Mouse (Mus musculus) C2C12 (cell line): ENCODE results near the gene Col23a1. TPM values are rescaled to one million over a fixed set of nuclear protein-coding genes. Genes with fewer than 3 reads are reported as not detected.

Experiments used
- H3K27me3 ChIP-seq: one replicate; pipeline ENCODE4 v1.6.1; 2011; ENCODE audit not compliant: control insufficient read depth, insufficient read depth, insufficient read length
- H3K36me3 ChIP-seq: one replicate; pipeline ENCODE4 v1.6.1; 2011; ENCODE audit not compliant: control insufficient read depth, insufficient read depth
- H3K4me3 ChIP-seq: one replicate; pipeline ENCODE4 v1.5.1; 2011; ENCODE audit warnings: mild to moderate bottlenecking, control low read depth; ENCODE audit not compliant: poor library complexity, insufficient read depth, severe bottlenecking
- H3K79me2 ChIP-seq: one replicate; pipeline ENCODE4 v1.6.1; 2011; ENCODE audit not compliant: control insufficient read depth, insufficient read depth
- H3K79me3 ChIP-seq: one replicate; pipeline ENCODE4 v1.6.1; 2011; ENCODE audit warnings: low read depth, control low read depth
- H3ac ChIP-seq: one replicate; pipeline ENCODE3; 2011; ENCODE audit warnings: low read depth; ENCODE audit not compliant: control insufficient read depth, insufficient read length
- CEBPB ChIP-seq: IDR thresholded peaks from one replicate; pipeline ENCODE4 v1.6.1; 2011; ENCODE audit warnings: low read depth, mild to moderate bottlenecking, control low read depth, moderate library complexity
- CTCF ChIP-seq: IDR thresholded peaks from one replicate; pipeline ENCODE4 v1.5.1; 2011; ENCODE audit not compliant: control insufficient read depth, insufficient read depth, insufficient read length
- FOSL1 ChIP-seq: IDR thresholded peaks from one replicate; pipeline ENCODE4 v1.8.0; 2011; ENCODE audit warnings: mild to moderate bottlenecking, low read length; ENCODE audit not compliant: poor library complexity, insufficient read depth, severe bottlenecking
- MAX ChIP-seq: IDR thresholded peaks from one replicate; pipeline ENCODE4 v1.6.1; 2011; ENCODE audit warnings: mild to moderate bottlenecking, control low read depth
- MYOD1 ChIP-seq: IDR thresholded peaks from one replicate; pipeline ENCODE4 v1.6.1; 2011; ENCODE audit warnings: low read depth; ENCODE audit not compliant: control insufficient read depth, insufficient read length
- MYOG ChIP-seq: IDR thresholded peaks from one replicate; pipeline ENCODE4 v1.6.1; 2011; ENCODE audit not compliant: control insufficient read depth, insufficient read length; ENCODE audit errors: extremely low read depth
- USF1 ChIP-seq: IDR thresholded peaks from one replicate; pipeline ENCODE4 v1.6.1; 2011; ENCODE audit warnings: low read depth, mild to moderate bottlenecking, control low read depth, moderate library complexity
- polyA plus RNA-seq: library from polyadenylated mRNA; unstranded; fragments of >200 nt; fragmentation: generic; extraction: Trizol; gene quantifications from one replicate; pipeline ENCODE4 v1.2.1, GENCODE M21; 2012; ENCODE audit warnings: missing spikeins

Gene Col23a1
- polyA plus RNA-seq, 1 experiment, result 0.43 TPM

- Histone ChIP-seq H3K27me3 (peaks cover 14% of the 10 kb centered on the region), H3ac (no peak overlapping the region), H3K36me3 (no peaks in the 10 kb centered on the region), H3K79me3 (no peaks in the 10 kb centered on the region), H3K79me2 (no peaks in the 10 kb centered on the region), H3K4me3 (no peak overlapping the region)
- TF ChIP-seq FOSL1 (no peak), CEBPB (no peak), MYOD1 (no peak), CTCF (no peak), MYOG (no peak), MAX (no peak), USF1 (no peak)
Measured at GRCm38 (mm10) chr11:51504946-51505345, 215.2 kb downstream of the Col23a1 start.

GRCm38 (mm10) chr11:51508053-51508452 lies 218.3 kb downstream of the Col23a1 start:
- Histone ChIP-seq H3K36me3 (no peaks in the 10 kb centered on the region), H3K4me3 (no peak overlapping the region), H3ac (no peak overlapping the region), H3K27me3 (peaks cover 18% of the 10 kb centered on the region), H3K79me2 (no peaks in the 10 kb centered on the region), H3K79me3 (no peaks in the 10 kb centered on the region)
- TF ChIP-seq USF1, result no peak
- no peak for TF ChIP-seq MYOD1

- H3K79me2 ChIP-seq, result no peaks in the 10 kb centered on the region
- TF ChIP-seq MYOG (no peak), FOSL1 (no peak), USF1 (no peak), MAX (no peak), CEBPB (no peak), MYOD1 (no peak), CTCF (no peak)
- no peaks in the 10 kb centered on the region for H3K79me3 ChIP-seq
- H3ac ChIP-seq, result no peak overlapping the region
- no peak overlapping the region for H3K4me3 ChIP-seq
- H3K27me3 ChIP-seq, result peaks cover 15% of the 10 kb centered on the region
- H3K36me3 ChIP-seq, result no peaks in the 10 kb centered on the region
Measured at GRCm38 (mm10) chr11:51509211-51509610, 219.5 kb downstream of the Col23a1 start.

- TF ChIP-seq FOSL1 (no peak), MAX (no peak), USF1 (no peak), CTCF (no peak), MYOD1 (no peak), MYOG (no peak), CEBPB (no peak)
- no peak overlapping the region for H3ac ChIP-seq
- H3K27me3 ChIP-seq, result peaks cover 10% of the 10 kb centered on the region
Measured at GRCm38 (mm10) chr11:51513019-51513418, 223.3 kb downstream of the Col23a1 start.

GRCm38 (mm10) chr11:51515346-51515745 lies 225.6 kb downstream of the Col23a1 start:
- Histone ChIP-seq H3K27me3 (peaks cover 3% of the 10 kb centered on the region), H3K36me3 (no peaks in the 10 kb centered on the region), H3ac (no peak overlapping the region), H3K79me3 (no peaks in the 10 kb centered on the region), H3K79me2 (no peaks in the 10 kb centered on the region), H3K4me3 (no peak overlapping the region)
- TF ChIP-seq MYOG (no peak), FOSL1 (no peak)

More at GRCm38 (mm10) chr11:51513019-51513418, 223.3 kb downstream of the Col23a1 start:
- Histone ChIP-seq H3K4me3 (no peak overlapping the region), H3K36me3 (no peaks in the 10 kb centered on the region), H3K79me2 (no peaks in the 10 kb centered on the region), H3K79me3 (no peaks in the 10 kb centered on the region)

- H3K79me3 ChIP-seq, result no peaks in the 10 kb centered on the region
- TF ChIP-seq MAX (no peak), CTCF (no peak), MYOD1 (no peak), USF1 (no peak), CEBPB (no peak), FOSL1 (no peak), MYOG (no peak)
- peaks cover 3% of the 10 kb centered on the region for H3K27me3 ChIP-seq
- no peak overlapping the region for H3ac ChIP-seq
- H3K36me3 ChIP-seq, result no peaks in the 10 kb centered on the region
- no peak overlapping the region for H3K4me3 ChIP-seq
- no peaks in the 10 kb centered on the region for H3K79me2 ChIP-seq
Measured at GRCm38 (mm10) chr11:51518100-51518499, 228.4 kb downstream of the Col23a1 start.
